Mouse (Mus musculus): ENCODE measurements around the gene Mpo. TPM values are rescaled to one million over a fixed set of nuclear protein-coding genes. Genes with fewer than 3 reads are reported as not detected.

Gene Mpo
- polyA plus RNA-seq (2012; rRNA removed; ENCODE audit: low replicate concordance), result 0.04 TPM in 2 replicates

DNA sequence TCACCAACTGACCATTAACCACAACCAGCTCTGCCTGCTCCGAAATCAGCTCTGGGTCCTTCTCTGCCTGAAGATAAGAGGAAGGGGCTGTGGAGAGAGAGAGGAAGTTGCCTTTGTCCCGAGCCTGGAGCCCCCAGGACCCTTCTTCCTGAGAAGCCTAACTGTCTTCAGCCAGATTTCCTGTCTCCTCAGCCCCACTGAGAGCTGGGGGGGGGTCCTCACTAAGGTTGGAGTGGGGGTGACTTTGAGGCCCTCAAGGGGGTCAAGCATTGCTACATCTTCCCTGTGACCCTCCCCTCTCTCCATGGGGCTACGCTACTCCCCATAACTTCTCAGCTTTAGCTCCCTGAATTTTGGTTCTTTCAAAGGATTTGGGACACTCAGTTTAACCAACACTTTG lies at the start of gene Mpo:
TSS of gene Mpo (plus strand) at position 122 of the 400 bp plus-strand sequence.

DNA sequence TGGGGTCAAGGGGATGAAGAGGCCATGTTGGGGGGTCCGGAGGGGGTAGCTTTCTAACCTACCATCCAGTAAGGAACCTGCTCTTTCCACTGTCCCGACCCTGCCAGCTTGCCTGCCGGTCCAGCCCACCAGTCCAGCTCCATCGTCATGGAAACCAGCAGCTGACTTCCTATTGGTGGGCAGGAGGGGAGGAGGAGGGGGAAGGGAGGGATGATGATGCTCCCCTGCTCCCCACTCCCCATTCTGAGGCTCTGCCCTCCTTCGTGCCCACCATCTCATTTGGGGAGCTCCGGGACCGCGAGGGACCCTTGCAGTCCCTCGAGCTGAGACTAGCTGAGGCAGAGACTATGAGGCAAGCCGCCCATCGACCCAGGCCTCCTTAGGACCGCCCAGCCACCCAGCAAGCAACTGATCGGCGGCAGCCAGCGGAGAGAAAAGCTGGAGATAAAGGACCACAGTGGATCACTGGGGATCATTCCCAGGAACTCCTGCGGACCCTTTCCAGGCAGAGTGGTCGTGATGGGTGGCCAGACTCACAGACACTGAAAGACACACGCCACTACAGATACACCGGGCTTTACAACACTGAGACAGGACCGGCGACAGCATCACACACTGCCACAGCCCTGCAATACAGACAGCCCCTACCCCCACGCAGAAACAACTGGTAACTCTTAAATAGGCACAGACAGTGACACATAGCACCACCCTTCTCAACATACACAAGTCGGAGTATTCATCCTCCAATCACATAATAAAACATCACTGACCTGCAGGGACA lies 32.9 kb upstream of the Mpo start, which contains the start of gene Tspoap1:
TSS of gene Tspoap1 (plus strand) at position 241 of the 781 bp plus-strand sequence.

DNA sequence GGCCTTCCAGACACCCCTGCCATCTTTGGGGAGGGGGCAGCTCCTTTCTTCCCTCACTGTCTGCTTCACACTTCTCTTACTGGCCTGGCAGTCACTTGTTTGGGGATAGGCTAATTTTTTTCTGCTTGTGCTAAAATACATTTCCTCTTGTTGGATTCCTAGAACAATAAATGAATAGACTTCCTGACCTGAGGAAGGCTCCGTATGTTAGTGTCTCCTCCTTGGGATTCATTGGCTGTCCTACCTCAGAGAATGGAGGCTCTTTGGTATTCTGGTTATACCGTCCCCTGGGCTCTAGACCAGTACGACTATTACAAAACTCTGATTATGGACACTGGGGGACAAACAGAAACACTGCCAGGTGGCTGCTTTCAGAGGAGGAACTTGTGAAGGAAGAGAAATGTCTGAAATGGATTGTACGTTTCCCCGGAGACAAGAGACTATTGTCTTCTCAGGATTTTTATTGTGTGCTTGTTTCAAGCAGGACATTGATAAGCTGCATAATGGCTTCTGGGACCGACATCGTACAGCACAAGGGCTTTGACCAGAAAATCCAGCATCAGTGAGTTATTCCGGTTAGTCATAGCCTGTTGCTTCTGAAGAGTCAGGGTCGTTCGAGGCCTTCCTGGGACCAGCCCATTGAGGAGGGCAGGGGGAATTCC lies 35.0 kb downstream of the Mpo start, which contains the start of gene Lpo:
TSS of gene Lpo (minus strand) at position 51 of the 662 bp plus-strand sequence.

DNA sequence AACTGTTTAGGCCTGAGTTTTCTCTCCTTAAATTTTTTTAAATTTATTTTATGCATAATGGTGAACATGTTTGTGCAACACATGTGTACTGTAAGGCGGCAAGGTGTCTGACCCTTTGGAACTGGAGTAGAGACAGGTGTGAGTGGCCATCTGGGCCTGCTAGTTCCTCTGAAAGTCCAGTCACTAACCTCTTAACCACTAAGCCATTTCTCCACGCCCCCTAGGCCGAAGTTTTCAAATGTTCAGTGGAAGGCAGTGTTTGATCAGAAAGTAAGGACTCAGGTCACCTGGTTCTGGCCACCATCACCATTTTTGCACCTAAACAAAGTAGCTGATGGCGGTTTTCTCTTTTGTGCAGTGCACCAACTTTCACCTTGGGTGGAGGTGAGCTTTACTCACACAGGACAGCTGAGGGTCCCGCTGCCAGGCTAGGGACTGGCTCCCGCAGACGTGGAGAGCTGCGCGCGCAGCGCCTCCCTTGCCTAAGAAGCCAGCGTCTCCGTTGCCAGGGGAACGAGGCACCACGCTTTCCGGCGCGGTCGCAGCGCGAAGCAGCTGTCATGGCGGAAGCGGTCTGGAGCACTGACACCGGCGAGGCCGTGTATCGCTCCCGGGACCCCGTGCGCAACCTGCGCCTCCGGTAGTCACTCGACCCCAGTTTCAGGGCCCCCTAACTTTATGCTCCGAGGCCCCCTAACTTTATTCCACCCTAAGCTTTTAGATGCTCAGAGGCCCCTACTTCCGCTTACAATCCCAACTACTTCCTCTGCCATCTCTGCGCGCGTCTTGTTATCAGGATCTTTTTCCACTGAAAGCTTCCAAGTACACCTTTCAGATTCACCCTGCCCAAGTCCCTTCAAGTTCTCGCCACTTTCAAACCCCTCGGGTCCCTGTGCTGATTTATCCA lies 59.6 kb downstream of the Mpo start, which contains the start of gene Mks1:
TSS of gene Mks1 (plus strand) at position 526 of the 907 bp plus-strand sequence.

Other genes with a start within 250 kb of the Mpo start
- not detected in 2 replicates for gene Gm11492, start 226.9 kb upstream of the Mpo start, polyA plus RNA-seq (2012; rRNA removed; ENCODE audit: low replicate concordance)
- gene Sept4, start 224.7 kb upstream of the Mpo start, polyA plus RNA-seq (2012; rRNA removed; ENCODE audit: low replicate concordance), result 12.4 and 12.5 TPM in 2 replicates
- 24.7 and 34.8 TPM in 2 replicates for gene Mtmr4, start 201.4 kb upstream of the Mpo start, polyA plus RNA-seq (2012; rRNA removed; ENCODE audit: low replicate concordance)
- 0.11 and 0.15 TPM in 2 replicates for gene Hsf5, start 176.4 kb upstream of the Mpo start, polyA plus RNA-seq (2012; rRNA removed; ENCODE audit: low replicate concordance)
- gene Rnf43, start 130.9 kb upstream of the Mpo start, polyA plus RNA-seq (2012; rRNA removed; ENCODE audit: low replicate concordance), result 16.6 and 48.5 TPM in 2 replicates
- 15.9 and 24.2 TPM in 2 replicates for gene Supt4a, start 56.0 kb upstream of the Mpo start, polyA plus RNA-seq (2012; rRNA removed; ENCODE audit: low replicate concordance)
- gene Tspoap1, start 33.0 kb upstream of the Mpo start, polyA plus RNA-seq (2012; rRNA removed; ENCODE audit: low replicate concordance), result 0.78 and 0.87 TPM in 2 replicates
- 0.06 and 1.3 TPM in 2 replicates for gene Lpo, start 34.7 kb downstream of the Mpo start, polyA plus RNA-seq (2012; rRNA removed; ENCODE audit: low replicate concordance)
- gene Mks1, start 59.6 kb downstream of the Mpo start, polyA plus RNA-seq (2012; rRNA removed; ENCODE audit: low replicate concordance), result 4.1 and 6.1 TPM in 2 replicates
- not detected in 2 replicates for gene Epx, start 82.0 kb downstream of the Mpo start, polyA plus RNA-seq (2012; rRNA removed; ENCODE audit: low replicate concordance)
- not detected in 2 replicates for gene Olfr462, start 98.7 kb downstream of the Mpo start, polyA plus RNA-seq (2012; rRNA removed; ENCODE audit: low replicate concordance)
- not detected in 2 replicates for gene Olfr463, start 103.8 kb downstream of the Mpo start, polyA plus RNA-seq (2012; rRNA removed; ENCODE audit: low replicate concordance)
- gene Olfr464, start 127.4 kb downstream of the Mpo start, polyA plus RNA-seq (2012; rRNA removed; ENCODE audit: low replicate concordance), result not detected in 2 replicates
- 84.7 and 172 TPM in 2 replicates for gene Dynll2, start 194.0 kb downstream of the Mpo start, polyA plus RNA-seq (2012; rRNA removed; ENCODE audit: low replicate concordance)

Data from duodenum, adult 2 months (tissue).